26 mouse cellular contexts compared by ENCODE assay signal in genomic region chr5:92712621-92713395, GRCm38 (mm10). TPM values are rescaled to one million over a fixed set of nuclear protein-coding genes. Genes with fewer than 3 reads are reported as not detected.
DNase-seq lines count a peak whose midpoint lies in the region; ATAC-seq and TF ChIP-seq lines count a peak whose summit lies in the region.
"Had no signal": no experiment of that assay in that cellular context is flagged by ENCODE, and none has a peak within 500 bp of the region (broad histone marks: within the 10 kb centered on the region; RNA-seq: fewer than 3 reads in every experiment).

No protein-coding gene starts in this region.

- TF ChIP-seq POLR2A in kidney, adult 2 months (IDR thresholded peaks at IDR 0.05; ENCODE audit: low read depth, low read length), result no peak

- H3K36me3 ChIP-seq in forebrain, embryonic 15.5 days, result no peaks in the 10 kb centered on the region
- H3K36me3 ChIP-seq in forebrain, embryonic 10.5 days (replicated peaks), result no peaks in the 10 kb centered on the region
- H3K36me3 ChIP-seq in kidney, adult 2 months (ENCODE audit: control insufficient read depth, insufficient read depth, low read length), result no peaks in the 10 kb centered on the region
- H3K36me3 ChIP-seq in kidney, embryonic 15.5 days, result no peaks in the 10 kb centered on the region
- H3K36me3 ChIP-seq in neural tube, embryonic 13.5 days, result no peaks in the 10 kb centered on the region
- H3K36me3 ChIP-seq: heart, embryonic 12.5 days; midbrain, embryonic 15.5 days had no signal

- peaks cover 11% of the 10 kb centered on the region for H3K4me1 ChIP-seq in forebrain, embryonic 15.5 days
- peaks cover 63% of the 10 kb centered on the region for H3K4me1 ChIP-seq in forebrain, embryonic 10.5 days
- H3K4me1 ChIP-seq in kidney, adult 2 months (ENCODE audit: control insufficient read depth, insufficient read depth, low read length), result peaks cover 19% of the 10 kb centered on the region
- H3K4me1 ChIP-seq in kidney, embryonic 15.5 days, result peaks cover 6% of the 10 kb centered on the region
- peaks cover 28% of the 10 kb centered on the region for H3K4me1 ChIP-seq in neural tube, embryonic 13.5 days (replicated peaks)
- H3K4me1 ChIP-seq: megakaryocyte, embryonic 14.5 days had no signal

- no peak overlapping the region for H3K4me3 ChIP-seq in forebrain, embryonic 15.5 days
- no peak overlapping the region for H3K4me3 ChIP-seq in forebrain, embryonic 10.5 days
- H3K4me3 ChIP-seq in kidney, adult 2 months (ENCODE audit: insufficient read depth, low read depth, low read length), result no peak overlapping the region
- no peak overlapping the region for H3K4me3 ChIP-seq in kidney, embryonic 15.5 days (replicated peaks)
- no peak overlapping the region for H3K4me3 ChIP-seq in neural tube, embryonic 13.5 days
- H3K4me3 ChIP-seq: heart, embryonic 12.5 days; left cerebral cortex, adult 2 months; midbrain, embryonic 15.5 days had no signal

- TF ChIP-seq CTCF in kidney, adult 2 months (conservative IDR thresholded peaks at IDR 0.05; ENCODE audit: insufficient read depth, insufficient read length, low read depth, low read length), result no peak

- WGBS in forebrain, embryonic 15.5 days, result 78% methylated on average over 5 of the region's 5 CpGs
- 77% methylated on average over 5 of the region's 5 CpGs for WGBS in forebrain, embryonic 10.5 days
- WGBS in kidney, adult 2 months, result 59% methylated on average over 5 of the region's 5 CpGs
- WGBS in kidney, embryonic 15.5 days, result 78% methylated on average over 5 of the region's 5 CpGs
- 77% methylated on average over 5 of the region's 5 CpGs for WGBS in neural tube, embryonic 13.5 days

- H3K9me3 ChIP-seq in forebrain, embryonic 15.5 days, result no peaks in the 10 kb centered on the region
- no peaks in the 10 kb centered on the region for H3K9me3 ChIP-seq in forebrain, embryonic 10.5 days
- H3K9me3 ChIP-seq in kidney, embryonic 15.5 days (replicated peaks), result no peaks in the 10 kb centered on the region
- no peaks in the 10 kb centered on the region for H3K9me3 ChIP-seq in neural tube, embryonic 13.5 days
- H3K9me3 ChIP-seq: heart, embryonic 12.5 days; megakaryocyte, embryonic 14.5 days; midbrain, embryonic 15.5 days had no signal

- no peak overlapping the region for H3K27ac ChIP-seq in forebrain, embryonic 15.5 days (replicated peaks)
- no peak overlapping the region for H3K27ac ChIP-seq in forebrain, embryonic 10.5 days
- peak overlapping the region; percentile 86 for H3K27ac ChIP-seq in kidney, adult 2 months (ENCODE audit: insufficient read depth, low read depth, low read length)
- no peak overlapping the region for H3K27ac ChIP-seq in kidney, embryonic 15.5 days
- H3K27ac ChIP-seq in neural tube, embryonic 13.5 days (replicated peaks), result peak overlapping the region; percentile 4
- H3K27ac ChIP-seq: kidney, postnatal 0 days; left cerebral cortex, adult 2 months; liver, embryonic 14.5 days; midbrain, embryonic 15.5 days; stomach, postnatal 0 days had no signal

- no peak for DNase-seq in forebrain, embryonic 10.5 days (ENCODE audit: extremely low spot score, low spot score)
- peak; percentile 84 for DNase-seq in kidney, adult 2 months
- peak; percentile 32 for DNase-seq in layer of hippocampus, adult 9-11 months
- no peak for DNase-seq in layer of hippocampus, postnatal 36 days
- DNase-seq in neural tube, embryonic 10.5 days (ENCODE audit: extremely low spot score, low spot score), result no peak
- DNase-seq: adrenal gland, postnatal 10 days; cerebellum, adult 11-12 months; cerebellum, postnatal 25 days; embryo, embryonic 11 days; gastrocnemius, postnatal 10 days; heart, adult 11 months; heart, postnatal 14 days; left cerebral cortex, postnatal 4 days; lung, postnatal 14 days had no signal

- H3K27me3 ChIP-seq in forebrain, embryonic 15.5 days, result no peaks in the 10 kb centered on the region
- no peaks in the 10 kb centered on the region for H3K27me3 ChIP-seq in forebrain, embryonic 10.5 days (ENCODE audit: poor library complexity, severe bottlenecking)
- H3K27me3 ChIP-seq in kidney, adult 2 months (replicated peaks; ENCODE audit: control insufficient read depth, insufficient read depth, low read length), result no peaks in the 10 kb centered on the region
- no peaks in the 10 kb centered on the region for H3K27me3 ChIP-seq in kidney, embryonic 15.5 days
- H3K27me3 ChIP-seq in neural tube, embryonic 13.5 days, result no peaks in the 10 kb centered on the region
- H3K27me3 ChIP-seq: heart, embryonic 12.5 days; megakaryocyte, embryonic 14.5 days; midbrain, embryonic 15.5 days had no signal

- 0 out of 2 replicates have a peak, but pooled peaks have one; percentile 31 for ATAC-seq in forebrain, embryonic 15.5 days (replicated peaks)
- ATAC-seq in kidney, embryonic 15.5 days (replicated peaks; ENCODE audit: low FRiP score), result no peak
- ATAC-seq in neural tube, embryonic 13.5 days (ENCODE audit: low read depth), result no peak
- ATAC-seq: activated CD4-positive, CD25-positive, alpha-beta regulatory T cell, adult 4 months; CD4-positive, CD25-positive, alpha-beta regulatory T cell, adult 4 months; midbrain, embryonic 15.5 days had no signal

- H3K4me2 ChIP-seq in forebrain, embryonic 15.5 days (replicated peaks), result no peak overlapping the region
- no peak overlapping the region for H3K4me2 ChIP-seq in kidney, embryonic 15.5 days
- no peak overlapping the region for H3K4me2 ChIP-seq in neural tube, embryonic 13.5 days
- H3K4me2 ChIP-seq: heart, embryonic 12.5 days; midbrain, embryonic 15.5 days had no signal

- H3K9ac ChIP-seq in forebrain, embryonic 15.5 days (replicated peaks), result no peak overlapping the region
- no peak overlapping the region for H3K9ac ChIP-seq in kidney, embryonic 15.5 days
- H3K9ac ChIP-seq in neural tube, embryonic 13.5 days, result no peak overlapping the region
- H3K9ac ChIP-seq: heart, embryonic 12.5 days; liver, embryonic 14.5 days; midbrain, embryonic 15.5 days had no signal

RNA-seq across cellular contexts. Expression of gene Shroom3, which starts 29.6 kb away (rescaled TPM):
- polyA plus RNA-seq in forebrain, embryonic 15.5 days (2015; fragmentation: Nextera tagmentation; extraction: Ambion mirVana), result 2.4 and 2.9 TPM in 2 replicates
- 8.1 and 9.1 TPM in 2 replicates for polyA plus RNA-seq in forebrain, embryonic 10.5 days (2016; fragmentation: Nextera tagmentation; extraction: Ambion mirVana)
- 18.6 and 22.8 TPM in 2 replicates for polyA plus RNA-seq in kidney, adult 2 months (2012; rRNA removed)
- polyA plus RNA-seq in kidney, embryonic 15.5 days (2015; fragmentation: Nextera tagmentation; extraction: Ambion mirVana), result 7.9 and 8.1 TPM in 2 replicates
- 1 to 10 TPM; 2.1 to 2.5 TPM for total RNA-seq in layer of hippocampus, postnatal 36 days (2021)
- 1.7 and 2.9 TPM in 2 replicates for polyA plus RNA-seq in neural tube, embryonic 13.5 days (2015; fragmentation: Nextera tagmentation; extraction: Ambion mirVana)
- polyA plus RNA-seq: activated CD4-positive, CD25-positive, alpha-beta regulatory T cell, adult 4 months; CD4-positive, CD25-positive, alpha-beta regulatory T cell, adult 4 months had no signal

RNA-seq across cellular contexts. Expression of gene Ccdc158, which starts 37.7 kb away (rescaled TPM):
- polyA plus RNA-seq in forebrain, embryonic 15.5 days (2015; fragmentation: Nextera tagmentation; extraction: Ambion mirVana), result 0.45 and 0.75 TPM in 2 replicates
- polyA plus RNA-seq in forebrain, embryonic 10.5 days (2016; fragmentation: Nextera tagmentation; extraction: Ambion mirVana), result 0.86 and 1.4 TPM in 2 replicates
- polyA plus RNA-seq in kidney, adult 2 months (2012; rRNA removed), result 0.28 and 0.31 TPM in 2 replicates
- polyA plus RNA-seq in kidney, embryonic 15.5 days (2015; fragmentation: Nextera tagmentation; extraction: Ambion mirVana), result 0.94 and 0.97 TPM in 2 replicates
- 1 to 10 TPM in 1 of 2 experiments, under 1 TPM in 1; 0.30 to 1.4 TPM for total RNA-seq in layer of hippocampus, postnatal 36 days (2021)
- polyA plus RNA-seq in neural tube, embryonic 13.5 days (2015; fragmentation: Nextera tagmentation; extraction: Ambion mirVana), result 0.47 and 0.52 TPM in 2 replicates
- total RNA-seq: gastrocnemius, postnatal 10 days; heart, postnatal 14 days had no signal
- polyA plus RNA-seq: activated CD4-positive, CD25-positive, alpha-beta regulatory T cell, adult 4 months; CD4-positive, CD25-positive, alpha-beta regulatory T cell, adult 4 months had no signal

Comparison
In these comparisons a context has a peak if more than half of its experiments do, and no peak if none do; other contexts are left out.
1. H3K27ac ChIP-seq: peak in kidney, adult 2 months (single experiment) and neural tube, embryonic 13.5 days (single experiment); none in forebrain, embryonic 15.5 days (single experiment), forebrain, embryonic 10.5 days (single experiment) and kidney, embryonic 15.5 days (single experiment).
2. DNase-seq: peak in kidney, adult 2 months (single experiment) and layer of hippocampus, adult 9-11 months (single experiment); none in forebrain, embryonic 10.5 days (single experiment), layer of hippocampus, postnatal 36 days (0 of 2) and neural tube, embryonic 10.5 days (single experiment).